1 mouse cellular context compared by ENCODE assay signal in the genomic region with DNA sequence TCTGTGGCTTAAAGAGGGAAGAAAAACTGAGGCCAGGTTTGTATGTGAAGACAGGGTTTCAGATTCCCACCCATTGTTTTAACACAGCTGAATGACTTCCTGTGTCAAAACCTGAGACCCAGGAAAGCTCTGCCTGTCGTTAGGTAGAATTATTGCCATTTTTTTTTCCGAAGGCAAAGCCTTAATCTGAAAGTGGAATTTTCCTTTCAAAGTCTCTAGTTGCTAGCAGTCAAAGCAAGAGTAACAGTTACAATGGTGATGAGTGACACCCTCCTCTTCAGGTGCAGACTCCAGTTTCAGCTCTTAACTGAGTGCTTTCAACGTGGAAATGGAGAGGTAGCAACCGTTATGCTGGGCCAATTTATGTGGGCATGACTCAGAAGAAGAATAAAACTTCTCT.
TF ChIP-seq lines count a peak whose summit lies in the region.

No protein-coding gene starts in this region.

TF ChIP-seq in CH12.LX, 34 proteins besides CTCF, POLR2A, EP300 and RAD21 (continued from another document):
- TF ChIP-seq ETS1 (conservative IDR thresholded peaks at IDR 0.05; ENCODE audit: low read depth, low read length) (0 out of 2 replicates have a peak, but pooled peaks have one; percentile 11), MEF2A (IDR thresholded peaks at IDR 0.05; ENCODE audit: borderline replicate concordance, low read depth, low read length) (no peak), JUND (conservative IDR thresholded peaks at IDR 0.05; ENCODE audit: low read depth, low read length) (peak; percentile 65)
